In genomic region chr14:55490361-55491201, GRCm38 (mm10) we compare ENCODE assay signal across 8 mouse cellular contexts. TPM values are rescaled to one million over a fixed set of nuclear protein-coding genes. Genes with fewer than 3 reads are reported as not detected.
DNase-seq lines count a peak whose midpoint lies in the region; ATAC-seq and TF ChIP-seq lines count a peak whose summit lies in the region.

Carmil3 (plus strand) TSS chr14:55490651.

- H3K27ac ChIP-seq in ES-Bruce4 (ENCODE audit: insufficient read depth, low read length): no peak within 1 kb of the TSS
- H3K27ac ChIP-seq in forebrain, embryonic 15.5 days (replicated peaks): peak within 1 kb of the TSS; percentile 96
- peak within 1 kb of the TSS; percentile 94 for H3K27ac ChIP-seq in layer of hippocampus, adult 2 months
- H3K27ac ChIP-seq in neural tube, embryonic 15.5 days (replicated peaks): peak within 1 kb of the TSS; percentile 95
- no peak within 1 kb of the TSS for H3K27ac ChIP-seq in thymus, adult 2 months (ENCODE audit: control insufficient read depth, insufficient read depth, low read length)

- DNase-seq in heart, postnatal 25 days (ENCODE audit: low spot score): peak; percentile 31
- peak; percentile 80 to 86 for DNase-seq in layer of hippocampus, adult 2 months (ENCODE audit: low spot score in 2 of 2)
- DNase-seq in lung, adult 18-20 months: peak; percentile 52 to 67
- peak; percentile 75 for DNase-seq in thymus, adult 2 months

- no peaks in the 10 kb centered on the region for H3K9me3 ChIP-seq in ES-Bruce4 (replicated peaks; ENCODE audit: control insufficient read depth, insufficient read depth, low read length, poor library complexity, severe bottlenecking)
- no peaks in the 10 kb centered on the region for H3K9me3 ChIP-seq in forebrain, embryonic 15.5 days
- no peaks in the 10 kb centered on the region for H3K9me3 ChIP-seq in neural tube, embryonic 15.5 days (replicated peaks)

- peak within 1 kb of the TSS; percentile 83 for H3K9ac ChIP-seq in ES-Bruce4 (ENCODE audit: low read depth, poor library complexity, severe bottlenecking)
- H3K9ac ChIP-seq in forebrain, embryonic 15.5 days (replicated peaks): peak within 1 kb of the TSS; percentile 91
- H3K9ac ChIP-seq in neural tube, embryonic 15.5 days (replicated peaks): peak within 1 kb of the TSS; percentile 90

- ATAC-seq in cerebellum, adult (ENCODE audit: insufficient number of reproducible peaks, low FRiP score, low TSS enrichment): peak; percentile 78
- ATAC-seq in forebrain, embryonic 15.5 days (replicated peaks): peak; percentile 90
- ATAC-seq in neural tube, embryonic 15.5 days (ENCODE audit: low FRiP score): peak; percentile 93

- peak within 1 kb of the TSS; percentile 89 for H3K4me3 ChIP-seq in ES-Bruce4 (ENCODE audit: low read depth, low read length)
- peak within 1 kb of the TSS; percentile 81 for H3K4me3 ChIP-seq in forebrain, embryonic 15.5 days
- peak within 1 kb of the TSS; percentile 84 for H3K4me3 ChIP-seq in layer of hippocampus, adult 2 months
- H3K4me3 ChIP-seq in neural tube, embryonic 15.5 days (replicated peaks): peak within 1 kb of the TSS; percentile 84
- H3K4me3 ChIP-seq in thymus, adult 2 months (ENCODE audit: control insufficient read depth, insufficient read depth, low read length): peak within 1 kb of the TSS; percentile 66

- TF ChIP-seq EP300 in ES-Bruce4 (IDR thresholded peaks at IDR 0.05; ENCODE audit: insufficient read depth, low read depth, low read length): no peak

- H3K4me2 ChIP-seq in forebrain, embryonic 15.5 days (replicated peaks): peak within 1 kb of the TSS; percentile 60
- peak within 1 kb of the TSS; percentile 77 for H3K4me2 ChIP-seq in neural tube, embryonic 15.5 days

- under 1% methylated on average over 67 of the region's 68 CpGs for WGBS in forebrain, embryonic 15.5 days
- WGBS in neural tube, embryonic 15.5 days: under 1% methylated on average over 67 of the region's 68 CpGs
- under 1% methylated on average over 68 of the region's 68 CpGs for WGBS in thymus, adult 2 months

- no peaks in the 10 kb centered on the region for H3K36me3 ChIP-seq in ES-Bruce4 (ENCODE audit: control insufficient read depth, insufficient read depth, low read length, poor library complexity, severe bottlenecking)
- H3K36me3 ChIP-seq in forebrain, embryonic 15.5 days: peaks cover 19% of the 10 kb centered on the region
- H3K36me3 ChIP-seq in neural tube, embryonic 15.5 days: peaks cover 24% of the 10 kb centered on the region
- no peaks in the 10 kb centered on the region for H3K36me3 ChIP-seq in thymus, adult 2 months (ENCODE audit: control insufficient read depth, insufficient read depth, low read length)

- no peaks in the 10 kb centered on the region for H3K27me3 ChIP-seq in ES-Bruce4 (ENCODE audit: control insufficient read depth, insufficient read depth, low read length, poor library complexity, severe bottlenecking)
- no peaks in the 10 kb centered on the region for H3K27me3 ChIP-seq in forebrain, embryonic 15.5 days
- H3K27me3 ChIP-seq in neural tube, embryonic 15.5 days (replicated peaks): no peaks in the 10 kb centered on the region
- H3K27me3 ChIP-seq in thymus, adult 2 months (ENCODE audit: control insufficient read depth, insufficient read depth, low read length): peaks cover 7% of the 10 kb centered on the region

- TF ChIP-seq CTCF in ES-Bruce4 (IDR thresholded peaks at IDR 0.05; ENCODE audit: low read depth, low read length): no peak
- peak; percentile 13; the same call in 1 of the 2 replicates for TF ChIP-seq CTCF in layer of hippocampus, adult 2 months (conservative IDR thresholded peaks at IDR 0.05)
- no peak for TF ChIP-seq CTCF in thymus, adult 2 months (IDR thresholded peaks at IDR 0.05; ENCODE audit: borderline replicate concordance, control insufficient read depth, extremely low read depth, insufficient read depth, low read length, poor library complexity)

- peaks cover 4% of the 10 kb centered on the region for H3K4me1 ChIP-seq in ES-Bruce4 (ENCODE audit: control insufficient read depth, insufficient read depth, low read length)
- peaks cover 33% of the 10 kb centered on the region for H3K4me1 ChIP-seq in forebrain, embryonic 15.5 days
- peaks cover 19% of the 10 kb centered on the region for H3K4me1 ChIP-seq in neural tube, embryonic 15.5 days
- H3K4me1 ChIP-seq in thymus, adult 2 months (replicated peaks; ENCODE audit: control insufficient read depth, insufficient read depth, low read length): peaks cover 9% of the 10 kb centered on the region

- TF ChIP-seq POLR2A in ES-Bruce4 (IDR thresholded peaks at IDR 0.05; ENCODE audit: insufficient read depth, low read length): no peak
- no peak for TF ChIP-seq POLR2A in thymus, adult 2 months (IDR thresholded peaks at IDR 0.05; ENCODE audit: control insufficient read depth, extremely low read depth, insufficient read depth, low read length, poor library complexity)

- intact Hi-C loops in heart, postnatal 25 days (cut with DNase I): loop anchor here (10.0 kb wide), 1 partner anchor 264 kb away; the partner anchor contains the start of gene Cideb

RNA-seq across cellular contexts. Expression of gene Carmil3, which starts in this region (rescaled TPM):
- polyA plus RNA-seq in ES-Bruce4 (2011; ENCODE audit: insufficient read depth, insufficient read length, low read depth, missing spikeins): 7.5 and 9.9 TPM in 2 replicates
- polyA plus RNA-seq in forebrain, embryonic 15.5 days (2015; fragmentation: Nextera tagmentation; extraction: Ambion mirVana): 30.2 and 33.4 TPM in 2 replicates
- 1 to 10 TPM; 2.3 to 2.4 TPM for total RNA-seq in heart, postnatal 25 days (2021)
- total RNA-seq in layer of hippocampus, adult 2 months (2021): 10 to 100 TPM; 57.9 to 64.4 TPM
- 21.6 and 25.1 TPM in 2 replicates for polyA plus RNA-seq in neural tube, embryonic 15.5 days (2015; fragmentation: Nextera tagmentation; extraction: Ambion mirVana)
- 20.6 and 25.4 TPM in 2 replicates for polyA plus RNA-seq in thymus, adult 2 months (2012; rRNA removed)

Comparison
In these comparisons a context has a peak if more than half of its experiments do, and no peak if none do; other contexts are left out.
1. RNA of gene Carmil3 (total RNA-seq): 57.9 to 64.4 TPM in layer of hippocampus, adult 2 months; 2.3 to 2.4 TPM in heart, postnatal 25 days; every median in the first group is over 10 times any median in the second.
2. H3K27ac ChIP-seq: peak in forebrain, embryonic 15.5 days (single experiment), layer of hippocampus, adult 2 months (single experiment) and neural tube, embryonic 15.5 days (single experiment); none in ES-Bruce4 (single experiment) and thymus, adult 2 months (single experiment).
3. DNase-seq: peak in every context shown above with its lines; median percentile 83 in layer of hippocampus, adult 2 months; 75 in thymus, adult 2 months; 60 in lung, adult 18-20 months; 31 in heart, postnatal 25 days.
4. Peak in every context shown above with its lines, with median percentiles within 50 percentile points of each other: H3K4me3 ChIP-seq, H3K9ac ChIP-seq and ATAC-seq.